Mouse (Mus musculus) hematopoietic stem cell, adult 5-6 weeks (primary cell): ENCODE measurements around the gene Kcnk12. TPM values are rescaled to one million over a fixed set of nuclear protein-coding genes. Genes with fewer than 3 reads are reported as not detected.

ENCODE experiments used
- ATAC-seq, 2 experiments: fragments of 125-278 bp in 1 of 2; replicated peaks in 1 of 2; 2 replicates each; pipeline ENCODE4 v1.8.0; 2016 to 2017; ENCODE audit warnings: inconsistent platforms in 2 of 2, mild to moderate bottlenecking in 2 of 2, moderate number of reproducible peaks in 2 of 2, low read depth in 1 of 2, moderate TSS enrichment in 1 of 2; ENCODE audit not compliant: low FRiP score in 2 of 2, poor library complexity in 2 of 2, severe bottlenecking in 2 of 2, insufficient read depth in 1 of 2, low TSS enrichment in 1 of 2
- total RNA-seq: library from RNA; stranded (forward); fragments of 172-1452, 232-1000 nt; gene quantifications from 2 replicates; pipeline ENCODE4 v1.2.3, GENCODE M21; 2017

Kcnk12 gene
- total RNA-seq, 1 experiment from 2014 or later = 3.6 TPM

- no peak for ATAC-seq
Observed at GRCm38 (mm10) chr17:87744985-87745925, 52.5 kb downstream of the Kcnk12 start.

- no peak for ATAC-seq
Observed at GRCm38 (mm10) chr17:87739835-87740234, 58.0 kb downstream of the Kcnk12 start.

- ATAC-seq = no peak
Observed at GRCm38 (mm10) chr17:87737144-87737543, 60.6 kb downstream of the Kcnk12 start.

GRCm38 (mm10) chr17:87734471-87734870, 63.3 kb downstream of the Kcnk12 start:
- ATAC-seq = no peak

- ATAC-seq = no peak
Observed at GRCm38 (mm10) chr17:87731962-87732361, 65.8 kb downstream of the Kcnk12 start.

- no peak for ATAC-seq
Observed at GRCm38 (mm10) chr17:87726489-87727356, 71.1 kb downstream of the Kcnk12 start.

- no peak for ATAC-seq
Observed at GRCm38 (mm10) chr17:87724727-87725126, 73.1 kb downstream of the Kcnk12 start.

GRCm38 (mm10) chr17:87700101-87700500, 97.7 kb downstream of the Kcnk12 start:
- ATAC-seq = no peak

- no peak for ATAC-seq
Observed at GRCm38 (mm10) chr17:87698996-87699765, 98.6 kb downstream of the Kcnk12 start.

GRCm38 (mm10) chr17:87696814-87697213, 101.0 kb downstream of the Kcnk12 start:
- ATAC-seq = no peak

GRCm38 (mm10) chr17:87695874-87696465, 101.8 kb downstream of the Kcnk12 start:
- no peak for ATAC-seq

Other genes starting within 250 kb of the Kcnk12 start
- 2.3 and 3.6 TPM in 2 replicates for gene Epcam, start 162.0 kb downstream of the Kcnk12 start, total RNA-seq
- 109 and 134 TPM in 2 replicates for gene Msh2, start 125.7 kb downstream of the Kcnk12 start, total RNA-seq
- not detected in 2 replicates for gene Rpl36-ps4, start 123.0 kb upstream of the Kcnk12 start, total RNA-seq
- 122 and 160 TPM in 2 replicates for gene Msh6, start 177.1 kb upstream of the Kcnk12 start, total RNA-seq